Mouse (Mus musculus) stomach, embryonic 15.5 days (tissue): Measurements from ENCODE around the gene Rragd. TPM values are rescaled to one million over a fixed set of nuclear protein-coding genes. Genes with fewer than 3 reads are reported as not detected.

Experiments used
- ATAC-seq: fragments of 200-750 bp; cut with Nextera tagmentation; 2 replicates; pipeline ENCODE4 v1.8.0; 2017; ENCODE audit warnings: low read depth, moderate number of reproducible peaks, moderate TSS enrichment; ENCODE audit not compliant: insufficient read depth, low FRiP score
- H3K27ac ChIP-seq: fragments of 300-500 bp; sonication (generic); 2 replicates; pipeline ENCODE4 v1.5.1; 2015; ENCODE audit warnings: mild to moderate bottlenecking, inconsistent platforms
- H3K27me3 ChIP-seq: fragments of 300-500 bp; sonication (generic); replicated peaks from 2 replicates; pipeline ENCODE4 v1.6.1; 2015; ENCODE audit warnings: inconsistent platforms
- H3K36me3 ChIP-seq: fragments of 300-500 bp; sonication (generic); 2 replicates; pipeline ENCODE4 v1.6.1; 2015; ENCODE audit warnings: inconsistent platforms
- H3K4me1 ChIP-seq: fragments of 300-500 bp; sonication (generic); 2 replicates; pipeline ENCODE4 v1.6.1; 2015; ENCODE audit warnings: inconsistent platforms
- H3K4me2 ChIP-seq: fragments of 300-500 bp; sonication (generic); 2 replicates; pipeline ENCODE4 v1.6.1; 2015; ENCODE audit warnings: mild to moderate bottlenecking, inconsistent platforms
- H3K4me3 ChIP-seq: fragments of 300-500 bp; sonication (generic); replicated peaks from 2 replicates; pipeline ENCODE4 v1.5.1; 2015; ENCODE audit warnings: inconsistent platforms
- H3K9ac ChIP-seq: fragments of 300-500 bp; sonication (generic); 2 replicates; pipeline ENCODE4 v1.6.1; 2015; ENCODE audit warnings: inconsistent platforms
- H3K9me3 ChIP-seq: fragments of 300-500 bp; sonication (generic); 2 replicates; pipeline ENCODE4 v1.6.1; 2016; ENCODE audit warnings: inconsistent platforms
- WGBS: fragments of 180-500 bp; shearing (Covaris S2); methylation state at CpG from one replicate; pipeline ENCODE4 v1.1.7; 2015; 5-methylcytosine and 5-hydroxymethylcytosine counted together
- polyA plus RNA-seq: library from polyadenylated mRNA; unstranded; fragments of >200 nt; fragmentation: Nextera tagmentation; extraction: Ambion mirVana; gene quantifications from 2 replicates; pipeline ENCODE4 v1.2.1, GENCODE M21; 2015

The Rragd gene
- polyA plus RNA-seq, 1 experiment from 2014 or later, result 8.9 TPM

- Histone ChIP-seq H3K27me3 (no peaks in the 10 kb centered on the region), H3K9me3 (no peaks in the 10 kb centered on the region), H3K9ac (no peak overlapping the region), H3K4me3 (no peak overlapping the region), H3K4me2 (no peak overlapping the region), H3K27ac (no peak overlapping the region), H3K4me1 (no peaks in the 10 kb centered on the region), H3K36me3 (peaks cover 3% of the 10 kb centered on the region; the same call in 1 of the 2 replicates)
- WGBS, result 69% methylated on average over 8 of the region's 8 CpGs
- no peak for ATAC-seq
Measured at GRCm38 (mm10) chr4:33024420-33024819, 41.6 kb downstream of the Rragd start.

GRCm38 (mm10) chr4:33029104-33029503, 46.3 kb downstream of the Rragd start:
- no peaks in the 10 kb centered on the region for H3K27me3 ChIP-seq
- no peak overlapping the region for H3K4me2 ChIP-seq
- ATAC-seq, result no peak
- no peak overlapping the region for H3K27ac ChIP-seq
- 0 out of 2 replicates have a peak, but pooled peaks cover 2% of the 10 kb centered on the region for H3K4me1 ChIP-seq
- 90% methylated on average over 7 of the region's 7 CpGs for whole genome bisulfite sequencing
- no peaks in the 10 kb centered on the region for H3K9me3 ChIP-seq
- H3K36me3 ChIP-seq, result peaks cover 3% of the 10 kb centered on the region; the same call in 1 of the 2 replicates
- no peak overlapping the region for H3K9ac ChIP-seq
- H3K4me3 ChIP-seq, result no peak overlapping the region

GRCm38 (mm10) chr4:33030264-33031194, 47.7 kb downstream of the Rragd start:
- Histone ChIP-seq H3K27me3 (no peaks in the 10 kb centered on the region), H3K4me1 (0 out of 2 replicates have a peak, but pooled peaks cover 2% of the 10 kb centered on the region), H3K36me3 (peaks cover 4% of the 10 kb centered on the region; the same call in 1 of the 2 replicates), H3K4me3 (peak overlapping the region; percentile 85), H3K27ac (peak overlapping the region; percentile 94), H3K4me2 (peak overlapping the region; percentile 49), H3K9ac (peak overlapping the region; percentile 90), H3K9me3 (peaks cover 3% of the 10 kb centered on the region; the same call in 1 of the 2 replicates)
- ATAC-seq, result peak; percentile 63
- 2% methylated on average over 55 of the region's 55 CpGs for WGBS

GRCm38 (mm10) chr4:33031195-33031960, 48.5 kb downstream of the Rragd start, which contains the start of gene Ube2j1:
Ube2j1 (plus strand) TSS chr4:33031416.
- Histone ChIP-seq H3K4me2 (peak within 1 kb of the TSS; percentile 49), H3K4me3 (peak within 1 kb of the TSS; percentile 85), H3K9ac (peak within 1 kb of the TSS; percentile 90), H3K27ac (peak within 1 kb of the TSS; percentile 94), H3K9me3 (peaks cover 5% of the 10 kb centered on the region; the same call in 1 of the 2 replicates), H3K36me3 (peaks cover 5% of the 10 kb centered on the region; the same call in 1 of the 2 replicates), H3K27me3 (no peaks in the 10 kb centered on the region), H3K4me1 (0 out of 2 replicates have a peak, but pooled peaks cover 2% of the 10 kb centered on the region)
- 0% methylated on average over 94 of the region's 123 CpGs for WGBS
- ATAC-seq, result peak; percentile 99

- no peak for ATAC-seq
- Histone ChIP-seq H3K4me3 (peak overlapping the region; percentile 85), H3K36me3 (peaks cover 10% of the 10 kb centered on the region; the same call in 1 of the 2 replicates), H3K4me1 (0 out of 2 replicates have a peak, but pooled peaks cover 2% of the 10 kb centered on the region), H3K4me2 (peak overlapping the region; percentile 49), H3K27me3 (no peaks in the 10 kb centered on the region), H3K27ac (peak overlapping the region; percentile 94; the same call in 1 of the 2 replicates), H3K9ac (peak overlapping the region; percentile 90), H3K9me3 (peaks cover 5% of the 10 kb centered on the region; the same call in 1 of the 2 replicates)
- WGBS, result 20% methylated on average over 4 of the region's 4 CpGs
Measured at GRCm38 (mm10) chr4:33032045-33032444, 49.2 kb downstream of the Rragd start.

- Histone ChIP-seq H3K27ac (no peak overlapping the region), H3K9me3 (peaks cover 5% of the 10 kb centered on the region; the same call in 1 of the 2 replicates), H3K4me2 (no peak overlapping the region), H3K9ac (no peak overlapping the region), H3K27me3 (no peaks in the 10 kb centered on the region), H3K36me3 (peaks cover 15% of the 10 kb centered on the region; the same call in 1 of the 2 replicates), H3K4me3 (no peak overlapping the region), H3K4me1 (0 out of 2 replicates have a peak, but pooled peaks cover 2% of the 10 kb centered on the region)
- ATAC-seq, result no peak
- 66% methylated on average over 6 of the region's 6 CpGs for WGBS
Measured at GRCm38 (mm10) chr4:33033515-33033914, 50.7 kb downstream of the Rragd start.

- Histone ChIP-seq H3K9ac (no peak overlapping the region), H3K9me3 (peaks cover 5% of the 10 kb centered on the region; the same call in 1 of the 2 replicates), H3K4me2 (no peak overlapping the region), H3K4me1 (no peaks in the 10 kb centered on the region), H3K27me3 (no peaks in the 10 kb centered on the region), H3K4me3 (no peak overlapping the region), H3K36me3 (peaks cover 50% of the 10 kb centered on the region), H3K27ac (no peak overlapping the region)
- 76% methylated on average over 4 of the region's 4 CpGs for WGBS
- ATAC-seq, result no peak
Measured at GRCm38 (mm10) chr4:33039826-33040225, 57.0 kb downstream of the Rragd start.

GRCm38 (mm10) chr4:33049601-33050000, 66.8 kb downstream of the Rragd start:
- ATAC-seq, result no peak
- H3K9ac ChIP-seq, result no peak overlapping the region
- no peak overlapping the region for H3K4me2 ChIP-seq
- H3K4me1 ChIP-seq, result no peaks in the 10 kb centered on the region
- WGBS, result 95% methylated on average over 11 of the region's 11 CpGs
- no peaks in the 10 kb centered on the region for H3K27me3 ChIP-seq
- no peak overlapping the region for H3K27ac ChIP-seq
- no peaks in the 10 kb centered on the region for H3K9me3 ChIP-seq
- H3K36me3 ChIP-seq, result peaks cover 27% of the 10 kb centered on the region
- no peak overlapping the region for H3K4me3 ChIP-seq

- 84% methylated on average over 3 of the region's 3 CpGs for WGBS
Measured at GRCm38 (mm10) chr4:33052055-33052454, 69.2 kb downstream of the Rragd start.

GRCm38 (mm10) chr4:33052650-33053049, 69.8 kb downstream of the Rragd start:
- no peak overlapping the region for H3K4me3 ChIP-seq
- H3K4me2 ChIP-seq, result no peak overlapping the region
- WGBS, result 88% methylated on average over 5 of the region's 5 CpGs
- no peak overlapping the region for H3K9ac ChIP-seq
- no peaks in the 10 kb centered on the region for H3K27me3 ChIP-seq
- H3K36me3 ChIP-seq, result peaks cover 17% of the 10 kb centered on the region
- no peak; the same call in 1 of the 2 replicates for ATAC-seq
- H3K4me1 ChIP-seq, result no peaks in the 10 kb centered on the region
- H3K27ac ChIP-seq, result no peak overlapping the region
- H3K9me3 ChIP-seq, result no peaks in the 10 kb centered on the region

More at GRCm38 (mm10) chr4:33052055-33052454, 69.2 kb downstream of the Rragd start:
- H3K36me3 ChIP-seq, result peaks cover 17% of the 10 kb centered on the region
- H3K27me3 ChIP-seq, result no peaks in the 10 kb centered on the region
- no peak overlapping the region for H3K4me3 ChIP-seq
- H3K27ac ChIP-seq, result no peak overlapping the region
- H3K4me1 ChIP-seq, result no peaks in the 10 kb centered on the region
- no peak for ATAC-seq
- no peaks in the 10 kb centered on the region for H3K9me3 ChIP-seq
- no peak overlapping the region for H3K9ac ChIP-seq
- no peak overlapping the region for H3K4me2 ChIP-seq

GRCm38 (mm10) chr4:33054426-33054825, 71.6 kb downstream of the Rragd start:
- H3K27me3 ChIP-seq, result no peaks in the 10 kb centered on the region
- no peak overlapping the region for H3K27ac ChIP-seq
- no peak for ATAC-seq
- no peak overlapping the region for H3K4me3 ChIP-seq
- peaks cover 12% of the 10 kb centered on the region for H3K36me3 ChIP-seq
- no peak overlapping the region for H3K4me2 ChIP-seq
- H3K9me3 ChIP-seq, result no peaks in the 10 kb centered on the region
- no peaks in the 10 kb centered on the region for H3K4me1 ChIP-seq
- H3K9ac ChIP-seq, result no peak overlapping the region
